Mouse (Mus musculus) naive thymus-derived CD4-positive, alpha-beta T cell, adult 5 months (primary cell): ENCODE results near the gene Gm5108. TPM values are rescaled to one million over a fixed set of nuclear protein-coding genes. Genes with fewer than 3 reads are reported as not detected.

Experiments used
- polyA plus RNA-seq: library from polyadenylated mRNA; unstranded; fragments of 100-300 nt; shearing (Covaris generic); gene quantifications from one replicate; pipeline ENCODE4 v1.2.1, GENCODE M21; 2017

Gene Gm5108
- not detected for polyA plus RNA-seq

GRCm38 (mm10) chr5:67941369-67941768 is at the start of gene Gm5108:
Gm5108 (plus strand) TSS chr5:67941669.

DNA sequence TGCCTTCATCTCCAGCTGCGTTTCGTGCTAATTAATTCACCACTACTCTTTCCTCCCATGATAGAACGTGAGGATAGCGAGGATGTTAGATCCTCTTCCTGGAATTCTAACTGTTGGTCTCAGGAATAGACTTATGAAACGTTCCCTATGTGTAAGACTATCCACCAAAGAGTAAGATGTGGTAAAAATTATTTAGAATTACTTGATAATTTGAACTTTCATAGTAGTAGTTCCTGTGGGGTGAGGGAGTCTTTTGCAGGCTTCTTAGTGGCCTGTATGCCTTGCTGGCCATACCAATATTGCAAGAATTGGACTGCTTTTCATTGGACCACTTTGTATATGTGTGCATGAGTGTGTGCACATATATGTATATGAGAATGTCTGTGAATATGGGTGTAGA is 4.9 kb downstream of the Gm5108 start, which contains the start of gene Gm21905:
TSS of gene Gm21905 (minus strand) at position 101 of the 400 bp plus-strand sequence.

Other genes starting within 250 kb of the Gm5108 start
- gene Atp8a1, start 94.2 kb upstream of the Gm5108 start, polyA plus RNA-seq = 55.0 TPM
- gene Gm21905, start 4.8 kb downstream of the Gm5108 start, polyA plus RNA-seq = not detected
- gene Grxcr1, start 90.2 kb downstream of the Gm5108 start, polyA plus RNA-seq = not detected